Mouse (Mus musculus) c-Kit-positive CD71-positive TER-119-negative erythroid progenitor cells, embryonic 14.5 days (primary cell): ENCODE measurements around the gene Insrr.

ENCODE experiments used
- DNase-seq: peaks from one replicate; pipeline ENCODE4 v3.0.0-alpha.2; 2013; ENCODE audit warnings: low read depth

Gene Insrr

DNA sequence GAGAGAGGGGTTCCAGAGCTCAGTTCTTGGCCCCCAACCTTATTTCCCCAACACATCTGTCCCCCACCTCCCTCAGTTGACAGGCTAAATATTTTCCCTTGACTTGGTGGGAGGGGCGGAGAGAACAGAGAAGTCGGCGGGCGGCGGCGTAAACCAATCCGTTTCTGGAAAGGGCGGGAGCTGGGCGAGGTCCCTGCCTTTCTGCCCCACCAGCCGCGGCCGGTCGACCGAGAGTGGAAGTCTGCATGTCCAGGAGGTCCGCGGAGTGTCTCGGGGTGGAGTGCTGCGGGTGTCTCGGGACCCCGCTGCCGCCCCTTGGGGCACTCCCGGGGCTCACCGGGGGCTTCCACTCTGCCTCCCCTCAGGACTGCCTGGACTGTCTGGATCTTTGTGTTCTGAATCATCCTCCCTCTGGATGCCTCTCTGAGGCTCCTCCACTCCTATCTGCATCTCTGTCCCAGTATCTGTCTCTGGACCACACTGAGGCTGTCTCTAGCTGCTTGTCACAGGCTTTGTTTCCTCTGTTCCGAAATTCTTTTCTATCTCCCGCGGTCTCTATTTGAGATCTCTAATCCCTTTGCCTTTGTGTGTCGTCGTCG is at the start of gene Insrr:
TSS of gene Insrr (plus strand) at position 216 of the 599 bp plus-strand sequence.
- DNase-seq, result no peak

DNA sequence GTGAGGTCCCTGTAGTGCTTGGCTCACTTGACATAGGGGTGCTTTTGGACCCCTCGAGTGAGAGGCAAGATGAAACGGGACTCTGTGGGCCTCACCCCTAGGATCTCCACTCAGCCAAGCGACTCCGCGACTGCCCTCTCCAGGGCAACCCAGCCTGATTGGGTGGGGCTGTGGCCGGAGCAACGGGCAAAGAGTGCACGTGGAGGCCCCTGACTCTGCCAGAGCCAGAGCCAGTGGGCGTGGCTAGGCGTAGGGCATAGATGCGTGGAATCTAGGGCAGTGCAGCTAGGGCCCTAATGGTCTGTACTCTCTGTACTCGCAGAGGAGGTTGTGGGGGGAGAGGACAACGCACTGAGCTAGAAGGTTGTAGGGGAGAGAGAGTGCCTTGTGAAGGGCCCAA is 48.3 kb upstream of the Insrr start, which contains the start of gene Lrrc71:
TSS of gene Lrrc71 (minus strand) at position 195 of the 400 bp plus-strand sequence.
- DNase-seq, result no peak

DNA sequence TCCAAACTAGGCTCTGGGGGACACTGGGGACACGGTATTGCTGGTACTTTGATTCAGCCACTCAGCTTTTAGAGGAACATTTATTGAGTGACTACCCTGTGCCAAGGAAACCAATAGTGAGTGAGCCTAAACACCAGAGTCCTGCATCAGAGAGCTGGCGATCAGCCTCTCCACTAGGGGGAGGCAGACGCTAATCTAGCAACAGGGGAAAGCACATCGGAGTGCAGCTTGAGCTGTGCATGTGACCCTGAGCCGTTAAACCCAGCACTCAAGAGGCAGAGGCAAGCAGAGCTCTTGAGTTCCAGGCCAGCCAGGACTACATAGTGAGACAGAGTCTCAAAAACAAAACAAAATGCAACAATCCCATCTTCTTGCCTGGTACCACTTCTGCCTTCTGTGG is 47.7 kb upstream of the Insrr start:
- DNase-seq, result peak; percentile 20

DNA sequence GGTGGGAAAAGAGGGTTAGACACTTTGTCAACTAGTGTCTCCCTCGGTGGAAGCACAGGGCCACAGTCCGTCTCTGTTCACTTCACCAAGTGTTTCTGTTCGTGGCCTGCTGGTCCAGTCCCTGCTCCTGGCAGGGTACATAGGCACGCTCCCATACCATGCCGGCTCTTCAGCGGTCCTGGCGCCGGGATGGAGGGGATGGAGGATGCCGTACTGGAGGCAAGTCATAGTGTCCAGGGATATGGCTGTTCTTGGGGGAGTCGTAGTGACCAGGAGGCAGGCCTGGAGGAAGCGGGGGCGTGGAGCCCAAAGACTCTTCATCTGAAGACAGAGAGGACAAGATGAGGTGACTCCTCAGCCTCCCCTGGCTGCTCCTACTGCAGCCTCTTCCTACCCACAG is 46.8 kb upstream of the Insrr start:
- DNase-seq, result no peak

DNA sequence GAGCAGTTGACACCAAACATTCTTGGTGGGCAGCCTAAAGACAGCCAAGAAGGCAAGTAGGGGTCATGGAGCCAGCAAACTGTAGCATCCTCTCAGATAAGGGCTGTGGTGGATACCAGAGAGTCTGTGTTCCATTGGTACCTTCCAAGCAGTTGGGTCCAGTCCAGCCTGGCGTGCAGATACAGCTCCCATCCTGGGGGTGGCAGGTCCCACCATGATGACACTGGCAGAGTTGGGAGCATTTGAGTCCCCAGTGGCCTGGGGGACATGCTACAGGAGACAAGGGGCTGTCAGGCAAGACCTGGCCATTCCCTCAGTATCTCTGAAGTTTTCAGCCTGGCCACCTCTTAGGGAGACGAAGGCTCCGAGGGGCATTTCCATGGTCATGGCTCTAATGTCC is 44.2 kb upstream of the Insrr start:
- no peak for DNase-seq

DNA sequence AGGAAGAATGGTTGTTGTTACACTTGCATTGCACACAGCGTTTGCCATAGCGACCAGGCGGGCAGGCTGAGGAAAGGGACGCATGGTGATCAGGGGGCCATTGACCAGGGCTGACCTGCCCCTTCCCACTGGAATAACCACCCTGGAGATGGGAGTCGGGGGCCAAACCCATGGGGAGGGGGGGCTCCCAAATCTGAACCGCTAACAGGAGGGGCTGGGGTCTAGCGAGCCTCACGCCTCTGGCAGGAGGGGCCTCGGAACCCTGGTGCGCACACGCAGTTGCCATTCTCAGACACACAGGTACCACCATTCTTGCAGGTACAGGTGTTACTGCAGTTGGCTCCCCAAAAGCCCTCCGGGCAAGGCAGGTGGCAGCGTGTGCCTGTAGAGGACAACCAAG is 42.9 kb upstream of the Insrr start:
- DNase-seq, result no peak

DNA sequence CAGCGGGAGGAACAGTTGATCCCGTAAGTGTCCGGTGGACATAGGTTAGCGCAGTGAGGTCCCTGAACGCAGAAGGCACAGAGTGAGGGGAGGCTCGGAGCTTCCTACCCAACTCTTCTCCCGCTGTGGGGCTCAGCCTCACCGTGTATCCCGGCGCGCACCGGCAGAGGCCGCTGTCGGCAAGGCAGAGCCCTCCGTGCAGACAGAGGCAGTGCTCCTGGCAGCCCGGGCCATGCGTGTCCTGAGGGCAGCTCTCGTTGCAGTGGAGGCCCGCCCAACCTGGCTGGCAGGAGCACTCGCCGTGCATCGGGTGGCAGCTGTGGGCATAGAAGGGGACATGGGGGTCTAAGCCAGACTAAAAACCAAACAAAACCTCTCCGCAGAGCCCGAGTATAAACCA is 40.8 kb upstream of the Insrr start:
- peak; percentile 11 for DNase-seq

DNA sequence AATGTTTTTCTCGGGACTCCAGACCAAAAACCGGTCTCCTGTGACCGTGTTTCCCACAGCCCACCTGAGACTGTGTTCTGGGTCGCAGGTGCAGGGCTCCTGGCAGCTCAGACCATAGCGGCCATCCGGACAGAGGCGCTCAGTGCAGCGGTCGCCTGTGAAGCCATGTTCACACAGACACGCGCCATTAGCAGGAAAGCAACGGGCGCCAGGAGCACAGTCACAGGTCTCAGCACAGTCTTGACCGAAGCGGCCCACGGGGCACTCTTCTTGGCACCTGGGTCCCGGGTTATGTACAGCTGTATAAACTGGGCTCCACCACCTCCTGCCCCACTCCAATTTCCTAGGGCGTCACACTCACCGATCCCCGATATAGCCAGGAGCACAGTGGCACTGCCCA is 40.3 kb upstream of the Insrr start:
- DNase-seq, result no peak

DNA sequence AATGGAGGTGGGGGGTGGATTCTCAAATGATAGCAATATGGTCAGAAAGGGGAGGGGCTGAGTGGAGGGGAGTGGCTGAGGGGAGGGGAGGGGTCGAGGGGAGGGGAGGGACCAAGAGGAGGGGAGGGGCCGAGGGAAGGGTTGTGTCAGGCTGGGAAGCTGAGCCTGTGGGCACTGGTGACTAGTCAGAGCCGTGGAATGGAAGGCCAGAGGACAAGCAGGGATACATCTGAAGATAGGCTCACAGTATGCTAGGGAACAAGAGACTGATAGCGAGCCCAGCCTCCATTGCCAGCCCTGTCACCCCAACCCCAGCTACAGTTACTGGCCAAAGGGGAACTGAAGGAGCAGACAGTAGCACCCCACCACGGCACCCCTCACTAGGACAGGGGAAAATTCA is 38.1 kb upstream of the Insrr start:
- DNase-seq, result no peak

DNA sequence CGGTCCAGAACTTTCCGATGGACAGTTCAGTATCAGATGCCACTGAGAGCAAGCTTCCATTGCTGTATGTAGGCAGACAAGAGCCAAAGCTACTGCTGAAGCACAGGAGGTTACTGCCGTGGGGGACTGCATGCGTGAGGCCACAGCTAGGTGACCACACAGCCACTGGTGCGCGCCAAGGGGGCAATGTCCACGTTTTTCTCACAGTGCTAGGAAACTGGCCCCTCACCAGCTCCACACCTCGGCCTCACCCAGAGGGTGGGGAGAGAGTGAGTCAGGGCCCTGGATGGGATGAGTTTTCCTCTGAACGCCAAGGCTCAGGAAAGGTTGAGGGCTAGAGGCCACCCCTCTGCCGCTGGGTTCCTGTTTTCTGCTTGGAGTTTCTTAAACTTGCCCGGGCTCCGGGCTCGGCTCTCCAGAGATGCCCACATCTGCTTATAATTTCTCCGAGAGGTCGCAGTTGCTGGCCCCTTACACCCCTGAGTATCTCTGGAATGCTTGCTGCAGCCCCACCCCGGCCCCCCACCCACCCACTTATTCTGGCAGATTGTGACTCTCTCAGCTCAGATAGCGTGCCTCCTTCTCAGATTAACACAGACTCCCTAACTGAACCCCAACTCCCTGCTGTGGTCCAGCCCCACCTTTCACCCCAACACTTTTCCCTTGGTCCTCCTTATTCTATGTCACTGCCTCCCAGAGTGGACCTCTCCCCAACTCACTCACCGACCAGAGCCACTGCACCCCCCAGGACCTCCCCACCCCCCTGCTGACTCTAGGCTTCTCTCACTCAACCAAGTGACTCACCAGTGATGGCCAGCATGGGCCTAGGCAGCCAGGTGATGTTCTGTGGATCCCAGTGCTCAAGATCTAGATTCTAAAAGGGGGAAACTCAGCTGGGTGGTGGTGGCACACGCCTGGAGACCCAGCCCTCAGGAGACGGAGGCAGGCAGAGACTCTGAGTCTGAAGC is 35.1 kb upstream of the Insrr start:
- DNase-seq, result no peak

DNA sequence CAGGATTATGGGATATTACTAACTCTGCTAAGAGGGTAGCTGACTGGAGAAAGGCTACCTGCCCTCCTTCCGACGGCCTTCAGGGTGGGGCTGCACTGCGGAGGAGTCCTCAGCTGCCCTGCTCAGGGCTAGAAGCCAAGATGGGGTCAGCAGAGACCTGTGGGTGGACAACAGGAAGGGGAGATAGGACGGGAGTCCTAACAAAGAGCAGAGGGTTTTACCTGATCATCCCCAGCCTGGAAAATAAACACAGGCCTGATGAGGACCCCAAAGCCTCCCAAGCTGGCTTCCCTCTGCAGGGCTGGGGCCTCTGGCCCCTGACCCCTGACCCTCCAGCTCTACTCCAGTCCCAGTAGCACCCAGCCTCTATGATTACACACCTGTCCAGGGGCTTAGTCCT is 33.5 kb upstream of the Insrr start:
- DNase-seq, result no peak

DNA sequence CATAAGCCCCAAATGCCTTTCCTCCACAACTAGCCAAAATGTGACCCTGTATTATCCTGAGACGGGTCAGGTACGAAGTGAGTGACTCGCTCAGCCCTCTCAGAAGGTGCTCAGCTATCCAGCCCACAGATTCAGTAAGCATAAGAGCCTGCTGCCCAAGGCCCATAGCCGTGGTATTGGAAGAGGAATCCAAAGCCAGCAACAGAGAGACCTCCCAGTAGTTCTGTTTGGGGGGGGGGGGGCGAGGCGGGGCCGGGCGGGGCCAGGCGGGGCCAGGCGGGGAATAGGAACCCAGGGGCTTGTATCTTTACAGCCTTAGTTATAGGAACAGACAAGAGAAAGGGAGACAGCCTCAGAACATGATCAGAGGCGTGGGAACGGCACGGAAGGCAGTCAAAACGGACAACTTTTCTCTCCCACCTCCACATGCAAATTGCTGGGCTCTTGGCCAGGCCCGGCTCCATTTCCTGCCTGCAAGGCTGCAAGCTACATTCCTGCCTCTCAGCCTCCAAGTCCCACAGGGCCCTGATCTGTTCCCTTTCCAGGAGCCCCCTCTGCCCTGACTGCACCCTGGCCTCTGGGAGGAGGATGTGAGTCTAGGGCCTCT is 33.0 kb upstream of the Insrr start:
- no peak for DNase-seq

DNA sequence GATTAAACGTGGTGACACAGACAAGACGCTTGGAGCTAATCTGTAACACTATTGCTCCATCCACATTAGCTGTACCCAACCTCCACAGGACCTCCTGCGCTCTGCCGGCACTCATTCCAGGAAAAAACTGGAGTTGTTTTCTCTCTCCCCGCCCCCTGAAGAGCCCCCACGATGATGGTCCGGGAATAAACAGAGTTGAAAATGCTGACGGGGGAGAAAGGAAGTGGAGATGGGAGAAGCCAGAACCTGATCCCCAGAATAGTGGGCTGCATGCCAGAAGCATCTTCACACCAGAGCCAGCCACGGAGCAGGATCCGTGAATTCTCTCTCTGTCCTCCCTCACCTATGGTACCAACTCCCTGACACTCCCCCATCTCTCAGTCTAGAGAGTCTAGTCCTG is 32.2 kb upstream of the Insrr start:
- no peak for DNase-seq

DNA sequence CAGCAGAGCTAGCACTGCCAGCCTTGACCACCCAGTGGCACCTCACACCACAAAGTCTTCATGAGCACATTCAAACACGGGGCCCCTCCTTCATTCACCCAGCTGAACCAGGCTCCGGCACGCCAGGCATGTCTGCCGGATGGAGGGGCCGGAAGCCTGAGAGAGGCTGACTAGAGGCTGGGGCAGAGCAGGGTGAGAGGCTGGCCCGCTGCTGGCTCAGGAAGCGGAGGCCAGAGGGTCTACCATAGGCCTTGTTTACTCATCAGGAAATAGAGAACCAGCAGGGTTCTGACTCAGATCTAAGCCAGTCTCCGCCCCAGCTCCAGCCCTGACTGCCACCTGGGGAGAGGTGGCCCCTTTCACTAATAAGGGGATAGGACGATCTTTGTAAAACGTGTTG is 31.7 kb upstream of the Insrr start:
- DNase-seq, result no peak

DNA sequence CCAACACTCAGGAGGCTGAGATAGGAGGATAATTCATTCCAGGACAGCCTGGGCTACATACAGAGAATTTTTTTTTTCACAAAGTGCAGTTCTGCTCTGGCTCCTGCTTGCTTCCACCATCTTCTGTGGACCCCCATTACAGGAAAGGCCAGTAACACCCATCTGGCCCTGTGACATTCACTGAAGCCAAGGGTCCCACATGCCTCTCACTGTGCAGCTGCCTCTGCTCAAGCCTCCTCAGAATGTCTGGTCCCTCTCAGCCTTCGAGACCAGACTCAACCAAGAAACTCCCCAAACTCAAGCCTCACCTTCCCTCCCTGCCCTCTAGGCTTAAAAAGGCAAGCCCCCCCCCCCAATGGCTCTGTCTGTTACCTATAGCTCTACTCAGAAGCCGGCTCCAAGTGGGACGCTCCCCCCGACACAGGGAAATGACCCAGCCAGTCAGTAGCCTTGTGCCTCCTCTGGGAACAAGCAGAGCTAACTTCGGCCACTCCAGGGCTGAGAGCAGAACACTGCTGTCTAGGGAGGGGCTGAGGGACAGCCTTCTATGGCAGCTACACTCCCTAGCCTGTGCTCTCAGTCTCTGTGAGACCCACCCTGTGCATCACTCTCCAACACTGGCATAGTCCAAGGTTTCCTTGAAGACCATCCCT is 31.0 kb upstream of the Insrr start:
- no peak for DNase-seq

DNA sequence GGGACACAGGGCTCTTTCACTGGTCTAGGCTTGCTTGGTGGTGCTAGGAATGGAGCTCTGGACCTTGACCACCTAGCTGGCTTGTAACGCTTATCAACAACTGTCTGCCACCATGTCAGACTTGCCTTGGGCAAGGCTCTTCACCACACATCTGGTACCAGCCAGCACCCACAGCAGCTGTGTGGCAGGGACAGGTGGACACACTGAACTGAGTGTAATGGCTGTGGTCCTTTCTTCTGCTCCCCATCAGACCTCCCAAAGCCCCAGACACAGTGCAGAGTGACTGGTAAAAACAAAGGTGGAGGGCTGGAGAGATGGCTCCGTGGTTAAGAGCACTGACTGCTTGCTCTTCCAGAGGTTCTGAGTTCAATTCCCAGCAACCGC is 30.5 kb upstream of the Insrr start:
- no peak for DNase-seq

DNA sequence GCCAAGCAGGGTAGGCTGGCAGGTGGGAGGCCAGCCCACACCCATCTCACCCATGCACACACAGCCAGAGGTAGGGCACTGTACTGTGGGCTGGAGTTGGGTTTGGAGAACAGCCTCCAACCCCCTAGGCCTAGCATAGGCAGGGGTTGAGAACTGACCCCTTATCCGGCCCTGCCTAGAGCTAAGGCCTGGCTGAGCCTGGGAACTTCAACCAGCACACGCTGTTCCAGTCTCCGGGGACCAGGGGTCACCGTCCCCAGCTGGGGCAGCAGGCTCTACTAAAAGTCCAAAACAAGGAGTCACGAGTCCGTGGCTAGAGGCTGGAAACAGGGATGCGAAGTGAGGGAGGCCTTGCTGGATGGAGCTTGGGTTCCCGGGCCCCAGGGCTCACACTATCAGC is 29.0 kb upstream of the Insrr start:
- DNase-seq, result no peak

DNA sequence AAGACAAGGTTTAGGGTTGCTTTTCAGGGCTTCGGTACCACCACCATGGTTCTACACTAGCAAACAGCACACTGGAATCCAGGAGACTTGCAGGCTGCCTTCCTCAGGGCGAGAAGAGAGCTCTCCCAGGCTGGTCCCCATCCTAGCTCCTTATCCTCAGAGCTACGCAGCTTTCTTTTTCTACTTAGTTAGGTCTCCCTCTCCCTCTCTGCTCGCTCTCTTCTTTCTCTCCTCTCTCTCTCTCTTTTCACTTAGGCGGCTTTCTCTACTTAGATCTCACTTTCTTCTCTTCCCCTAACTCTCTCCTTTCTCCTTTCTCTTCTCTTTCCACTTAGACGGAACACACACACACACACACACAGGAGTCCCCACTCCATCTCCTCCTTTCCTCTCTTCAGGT is 28.3 kb upstream of the Insrr start:
- no peak for DNase-seq

DNA sequence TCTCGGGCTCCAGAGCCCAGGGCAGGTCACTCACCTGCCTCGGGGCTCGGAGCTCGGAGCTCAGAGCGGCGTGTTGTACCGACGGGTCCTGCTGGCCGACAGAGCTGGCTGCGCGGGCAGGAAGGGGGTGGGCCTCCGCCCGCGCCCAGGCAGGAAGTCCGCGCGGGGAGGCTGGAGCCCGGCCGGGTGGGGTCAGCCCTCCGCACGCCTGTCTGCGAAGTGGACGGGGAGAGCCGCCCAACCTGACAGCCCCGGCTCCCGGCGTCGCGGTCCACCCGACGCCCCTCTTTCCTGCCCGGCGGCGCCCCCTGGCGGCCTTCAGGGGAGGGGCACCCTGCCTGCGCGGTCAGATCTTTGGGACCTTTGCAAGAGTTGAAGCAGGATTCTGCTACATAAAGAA is 27.9 kb upstream of the Insrr start:
- peak; percentile 22 for DNase-seq

DNA sequence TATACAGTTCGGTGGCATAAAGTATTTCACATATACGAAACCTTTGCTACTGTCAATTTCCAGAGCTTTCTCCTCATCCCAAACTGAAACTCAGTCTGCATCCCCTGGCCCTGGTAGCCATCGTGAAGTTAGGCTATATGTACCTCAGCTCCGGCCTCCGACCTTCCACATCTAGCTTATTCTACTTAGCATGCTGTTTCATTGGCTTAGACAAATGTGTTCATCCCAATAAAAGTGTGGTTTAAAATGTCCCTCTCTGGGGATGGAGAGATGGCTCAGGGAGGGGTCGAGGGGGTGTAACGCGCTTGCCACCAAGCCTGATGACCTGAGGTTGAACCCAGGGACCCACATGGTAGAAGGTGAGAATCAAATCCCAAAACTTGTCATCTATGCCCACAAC is 27.2 kb upstream of the Insrr start:
- DNase-seq, result no peak

DNA sequence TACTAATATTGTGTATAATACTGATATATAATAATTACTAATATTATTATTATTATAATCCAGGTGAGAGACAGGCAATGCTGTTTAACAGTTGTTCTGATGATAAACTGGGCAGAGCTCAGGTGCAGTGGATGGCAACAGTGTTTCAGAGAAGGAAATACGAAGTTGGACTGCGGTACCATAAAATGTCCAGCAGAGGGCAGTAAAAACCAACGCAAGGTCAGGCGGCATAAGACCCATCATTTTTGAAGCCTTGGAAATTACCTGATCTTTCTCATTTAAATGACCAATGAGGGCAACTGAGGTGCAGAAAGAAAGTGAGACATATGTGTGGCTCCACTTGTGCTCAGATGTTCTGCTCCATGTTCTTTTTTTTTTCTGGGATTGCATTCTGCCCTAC is 26.5 kb upstream of the Insrr start:
- DNase-seq, result peak; percentile 50

DNA sequence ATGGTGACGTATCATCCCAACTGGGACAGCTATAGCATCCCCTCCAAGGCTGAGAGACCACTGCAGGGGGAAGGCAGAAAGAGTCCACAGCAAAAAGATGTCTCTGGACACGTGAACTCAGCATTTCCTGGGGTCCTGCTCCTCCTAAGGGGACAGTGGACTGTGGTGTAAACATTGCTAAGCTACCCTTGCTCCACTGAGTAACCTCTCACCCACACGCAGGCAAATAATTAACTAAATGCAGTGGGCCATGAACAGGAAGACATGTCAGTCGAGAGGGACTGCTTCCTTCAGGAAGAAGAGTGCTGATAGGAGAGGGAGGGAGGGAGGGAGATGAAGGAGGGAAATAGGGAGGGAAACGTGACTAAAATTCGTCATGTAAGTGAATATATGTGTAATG is 25.7 kb upstream of the Insrr start:
- DNase-seq, result no peak

DNA sequence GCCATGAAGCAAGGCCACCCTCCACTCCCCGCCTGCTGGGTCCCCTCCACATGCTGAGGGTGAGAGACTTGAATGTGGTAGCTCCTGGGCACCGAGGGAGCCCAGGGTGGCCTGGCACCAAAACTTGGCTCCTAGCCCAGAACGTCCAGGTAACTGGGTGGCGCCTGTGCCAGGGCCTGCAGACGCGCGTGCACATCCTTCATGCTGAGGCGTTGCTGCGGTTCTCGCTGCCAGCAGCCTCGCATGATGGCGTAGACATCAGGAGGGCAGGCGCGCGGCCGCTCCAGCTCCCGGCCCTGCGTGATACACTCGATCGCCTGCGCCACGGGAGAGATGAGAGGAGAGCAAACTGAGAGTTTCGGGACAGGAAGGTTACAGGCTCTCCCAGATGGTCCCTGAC is 18.5 kb upstream of the Insrr start:
- no peak for DNase-seq
